Mouse (Mus musculus): Measurements from ENCODE around the gene Wwc1. TPM values are rescaled to one million over a fixed set of nuclear protein-coding genes. Genes with fewer than 3 reads are reported as not detected.

Wwc1 gene
- polyA plus RNA-seq, 1 experiment from 2014 or later: 7.8 TPM

DNA sequence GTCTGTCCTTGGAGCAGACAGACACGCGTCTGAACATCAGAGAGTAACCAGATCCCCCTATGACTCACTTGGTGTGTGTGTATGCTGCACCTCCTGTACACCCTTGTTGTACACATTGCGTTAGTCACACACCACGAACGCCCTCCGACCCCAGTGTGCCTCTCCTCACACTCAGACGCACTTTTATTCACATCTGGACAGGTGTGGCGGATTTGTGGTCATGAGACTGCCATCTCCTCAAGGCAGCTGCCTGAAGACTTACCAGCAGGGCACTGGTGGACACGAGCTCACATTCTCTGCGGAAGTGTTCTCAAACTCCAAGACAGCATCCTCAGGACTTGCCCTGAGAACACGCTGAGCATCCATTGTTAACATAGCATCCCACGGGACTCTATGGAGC lies 17.7 kb upstream of the Wwc1 start:
- H3K9ac ChIP-seq (ENCODE audit: low read length): no peak overlapping the region
- H3K27me3 ChIP-seq (ENCODE audit: control insufficient read depth, insufficient read depth, low read depth, low read length): no peaks in the 10 kb centered on the region
- no peak overlapping the region for H3K4me2 ChIP-seq (ENCODE audit: low read depth, low read length)
- no peaks in the 10 kb centered on the region for H3K9me3 ChIP-seq (ENCODE audit: control insufficient read depth, low read length)
- H3K4me1 ChIP-seq (replicated peaks; ENCODE audit: control insufficient read depth, insufficient read depth, low read length): no peaks in the 10 kb centered on the region; the same call in 1 of the 2 replicates
- no peak overlapping the region for H3K27ac ChIP-seq (ENCODE audit: low read length)
- ATAC-seq (ENCODE audit: low read depth): no peak
- H3K4me3 ChIP-seq (ENCODE audit: low read length): no peak overlapping the region
- H3K36me3 ChIP-seq (ENCODE audit: control insufficient read depth, insufficient read depth, low read length): no peaks in the 10 kb centered on the region
- WGBS: 64% methylated on average over 12 of the region's 12 CpGs

DNA sequence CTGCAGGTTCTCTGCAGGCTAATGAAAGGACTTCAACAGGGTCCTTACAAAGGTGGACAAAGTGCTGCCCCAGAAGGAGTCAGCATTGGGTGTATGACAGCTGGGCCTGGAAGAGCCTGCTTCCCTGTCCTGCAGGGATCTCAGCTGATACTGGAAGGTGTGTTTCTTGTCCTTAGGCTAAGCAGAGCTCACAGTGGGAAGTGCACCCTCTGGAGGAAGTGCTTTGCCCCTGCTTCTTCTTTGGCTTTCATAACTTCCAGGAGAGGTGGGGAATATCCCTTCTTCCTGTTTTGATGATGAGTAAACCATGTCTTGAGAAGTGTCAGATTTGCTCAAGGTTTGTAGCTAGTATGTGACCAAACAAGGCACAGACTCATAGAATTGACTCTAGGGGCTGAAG lies 15.0 kb upstream of the Wwc1 start:
- H3K27ac ChIP-seq (ENCODE audit: low read length): no peak overlapping the region
- H3K27me3 ChIP-seq (ENCODE audit: control insufficient read depth, insufficient read depth, low read depth, low read length): no peaks in the 10 kb centered on the region
- H3K36me3 ChIP-seq (ENCODE audit: control insufficient read depth, insufficient read depth, low read length): no peaks in the 10 kb centered on the region
- H3K4me2 ChIP-seq (ENCODE audit: low read depth, low read length): no peak overlapping the region
- ATAC-seq (ENCODE audit: low read depth): no peak
- no peaks in the 10 kb centered on the region for H3K4me1 ChIP-seq (replicated peaks; ENCODE audit: control insufficient read depth, insufficient read depth, low read length)
- H3K9me3 ChIP-seq (ENCODE audit: control insufficient read depth, low read length): no peaks in the 10 kb centered on the region
- no peak overlapping the region for H3K9ac ChIP-seq (ENCODE audit: low read length)
- no peak overlapping the region for H3K4me3 ChIP-seq (ENCODE audit: low read length)

DNA sequence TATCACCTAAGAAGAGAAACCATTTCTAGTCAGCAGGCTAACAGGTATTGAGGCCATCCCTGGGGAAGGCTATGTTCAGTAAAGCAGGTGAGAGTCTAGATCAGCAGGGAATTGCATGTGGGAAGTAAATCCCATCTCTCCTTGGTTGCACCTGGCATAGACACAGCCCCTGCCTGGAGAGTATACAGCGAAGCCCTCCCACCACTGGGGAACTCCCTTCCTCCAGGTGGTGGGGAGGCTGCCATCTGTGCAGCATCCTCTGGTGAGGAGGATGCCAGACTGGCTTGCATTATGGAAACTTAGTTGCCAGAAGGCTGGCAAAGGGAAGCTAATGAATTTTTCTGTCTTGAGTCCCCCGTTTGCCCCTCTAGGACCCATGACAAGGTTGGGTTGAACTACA lies 11.5 kb upstream of the Wwc1 start:
- Histone ChIP-seq H3K4me2 (ENCODE audit: low read depth, low read length) (no peak overlapping the region), H3K36me3 (ENCODE audit: control insufficient read depth, insufficient read depth, low read length) (no peaks in the 10 kb centered on the region), H3K4me1 (replicated peaks; ENCODE audit: control insufficient read depth, insufficient read depth, low read length) (no peaks in the 10 kb centered on the region), H3K9ac (ENCODE audit: low read length) (no peak overlapping the region), H3K27ac (ENCODE audit: low read length) (no peak overlapping the region), H3K9me3 (ENCODE audit: control insufficient read depth, low read length) (no peaks in the 10 kb centered on the region), H3K4me3 (ENCODE audit: low read length) (no peak overlapping the region), H3K27me3 (ENCODE audit: control insufficient read depth, insufficient read depth, low read depth, low read length) (no peaks in the 10 kb centered on the region)
- WGBS: 71% methylated on average over 2 of the region's 2 CpGs
- ATAC-seq (ENCODE audit: low read depth): no peak

DNA sequence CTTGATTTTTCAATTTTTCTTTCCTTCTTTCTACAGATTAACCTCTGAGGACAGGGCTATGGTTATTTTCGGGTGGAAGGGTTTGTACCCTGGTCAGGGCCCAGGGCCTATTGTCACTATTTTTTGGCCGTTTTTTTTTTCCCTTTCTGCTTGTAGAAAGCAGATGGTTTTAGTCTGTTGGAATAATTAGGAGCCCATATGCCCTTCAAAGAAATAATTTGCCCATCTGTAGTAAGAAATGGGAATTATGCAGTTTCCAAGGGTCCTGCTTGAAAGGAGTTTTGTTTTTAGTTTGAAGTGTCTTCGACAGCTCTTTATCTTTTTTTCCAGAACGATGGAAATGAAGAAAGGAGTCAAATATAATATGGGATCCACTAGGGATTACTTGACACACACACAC lies 9.6 kb upstream of the Wwc1 start:
- Histone ChIP-seq H3K9ac (ENCODE audit: low read length) (no peak overlapping the region), H3K4me3 (ENCODE audit: low read length) (no peak overlapping the region), H3K27ac (ENCODE audit: low read length) (no peak overlapping the region), H3K27me3 (ENCODE audit: control insufficient read depth, insufficient read depth, low read depth, low read length) (peaks cover 5% of the 10 kb centered on the region; the same call in 1 of the 2 replicates), H3K9me3 (ENCODE audit: control insufficient read depth, low read length) (no peaks in the 10 kb centered on the region), H3K4me2 (ENCODE audit: low read depth, low read length) (no peak overlapping the region), H3K4me1 (replicated peaks; ENCODE audit: control insufficient read depth, insufficient read depth, low read length) (peaks cover 8% of the 10 kb centered on the region; the same call in 1 of the 2 replicates), H3K36me3 (ENCODE audit: control insufficient read depth, insufficient read depth, low read length) (no peaks in the 10 kb centered on the region)
- ATAC-seq (ENCODE audit: low read depth): no peak
- WGBS: 68% methylated on average over 4 of the region's 4 CpGs

DNA sequence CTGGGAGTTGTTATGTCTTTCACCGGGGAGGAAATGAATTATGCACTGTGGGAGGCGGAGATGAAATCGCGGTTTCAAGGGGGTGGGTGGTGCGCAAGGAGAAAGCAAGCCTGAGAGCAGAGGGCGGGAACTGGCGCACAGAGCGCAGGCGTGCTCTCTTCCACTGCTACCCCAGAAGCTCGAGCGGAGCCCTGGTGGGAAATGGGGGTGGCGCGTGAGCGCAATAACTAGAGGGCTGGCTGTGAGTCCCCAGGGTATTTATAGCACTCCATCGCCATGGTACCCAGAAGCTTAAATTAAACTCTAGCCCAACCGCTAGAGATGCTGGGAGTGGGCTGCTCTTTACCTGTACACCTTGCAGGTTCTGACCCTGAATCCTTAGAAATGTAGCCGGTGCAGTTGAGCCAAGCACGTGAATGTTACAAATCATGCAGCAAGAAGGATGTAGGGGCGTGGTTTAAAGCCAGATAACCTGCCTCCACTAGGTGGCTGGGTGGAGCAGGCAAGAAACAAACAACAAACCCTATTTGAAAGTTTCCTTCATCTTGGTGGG lies 5.6 kb upstream of the Wwc1 start:
- peaks cover 8% of the 10 kb centered on the region; the same call in 1 of the 2 replicates for H3K4me1 ChIP-seq (replicated peaks; ENCODE audit: control insufficient read depth, insufficient read depth, low read length)
- 1% methylated on average over 19 of the region's 19 CpGs for WGBS
- ATAC-seq (ENCODE audit: low read depth): peak; percentile 83
- no peaks in the 10 kb centered on the region for H3K9me3 ChIP-seq (ENCODE audit: control insufficient read depth, low read length)
- H3K27me3 ChIP-seq (ENCODE audit: control insufficient read depth, insufficient read depth, low read depth, low read length): peaks cover 7% of the 10 kb centered on the region; the same call in 1 of the 2 replicates
- H3K9ac ChIP-seq (ENCODE audit: low read length): no peak overlapping the region
- H3K27ac ChIP-seq (ENCODE audit: low read length): no peak overlapping the region
- H3K4me3 ChIP-seq (ENCODE audit: low read length): peak overlapping the region; percentile 30
- no peaks in the 10 kb centered on the region for H3K36me3 ChIP-seq (ENCODE audit: control insufficient read depth, insufficient read depth, low read length)
- H3K4me2 ChIP-seq (ENCODE audit: low read depth, low read length): peak overlapping the region; percentile 49

DNA sequence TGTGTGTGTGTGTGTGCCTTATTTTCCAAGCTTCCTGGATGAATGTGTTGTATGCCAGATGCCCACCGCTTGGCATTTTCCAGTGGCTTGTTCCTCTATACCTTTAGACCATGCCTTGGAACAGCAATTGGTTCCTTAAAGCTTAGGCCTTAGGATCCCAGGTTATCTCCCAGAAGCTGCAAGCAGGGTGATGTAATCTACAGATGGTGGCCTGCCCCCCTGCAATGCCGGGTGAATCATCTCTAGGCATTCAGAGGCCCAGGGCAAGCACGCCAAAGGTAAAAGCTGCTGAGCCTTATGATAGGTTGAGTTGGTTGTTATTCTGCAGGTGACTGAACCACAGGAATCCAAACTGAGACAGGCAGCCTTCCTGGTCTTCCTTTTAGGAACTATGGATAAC lies 2.4 kb upstream of the Wwc1 start:
- Histone ChIP-seq H3K36me3 (ENCODE audit: control insufficient read depth, insufficient read depth, low read length) (no peaks in the 10 kb centered on the region), H3K27me3 (ENCODE audit: control insufficient read depth, insufficient read depth, low read depth, low read length) (peaks cover 19% of the 10 kb centered on the region), H3K4me2 (ENCODE audit: low read depth, low read length) (no peak overlapping the region), H3K9me3 (ENCODE audit: control insufficient read depth, low read length) (no peaks in the 10 kb centered on the region), H3K4me1 (replicated peaks; ENCODE audit: control insufficient read depth, insufficient read depth, low read length) (peaks cover 8% of the 10 kb centered on the region; the same call in 1 of the 2 replicates), H3K4me3 (ENCODE audit: low read length) (no peak overlapping the region), H3K9ac (ENCODE audit: low read length) (no peak overlapping the region), H3K27ac (ENCODE audit: low read length) (no peak overlapping the region)
- no peak for ATAC-seq (ENCODE audit: low read depth)
- 76% methylated on average over 3 of the region's 3 CpGs for WGBS

DNA sequence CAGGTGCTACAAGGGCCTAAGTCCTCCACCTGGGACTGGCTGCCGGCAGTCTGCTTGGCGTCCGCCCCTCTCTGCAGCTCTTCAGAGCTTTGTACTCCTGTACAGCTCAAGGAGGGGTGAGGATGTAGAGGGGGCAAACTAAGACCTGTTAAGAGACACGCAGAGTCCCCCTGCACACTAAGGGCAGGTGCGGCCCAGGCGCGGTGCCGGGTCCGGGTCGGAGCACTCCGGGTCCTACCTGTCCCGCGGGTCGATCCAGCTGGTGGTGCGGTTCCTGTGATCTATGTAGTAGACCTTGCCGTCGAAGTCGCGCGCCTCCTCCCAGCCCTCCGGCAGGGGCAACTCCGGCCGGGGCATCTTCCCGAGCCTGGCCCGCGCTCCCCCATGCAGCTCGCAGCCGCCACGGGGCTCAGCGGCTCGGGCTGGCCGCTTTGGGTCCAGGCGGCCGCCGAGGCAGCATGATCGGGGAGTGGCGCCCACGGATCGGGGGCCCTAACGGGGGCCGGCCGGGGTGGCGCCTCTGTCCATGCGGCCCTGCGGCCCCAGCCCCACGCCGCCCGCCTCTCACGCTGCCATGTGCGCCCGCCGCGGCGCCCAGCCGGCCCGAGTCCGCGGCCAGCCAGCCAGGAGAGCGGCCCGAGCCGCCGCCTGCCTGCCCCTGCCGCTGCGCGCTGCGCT lies 455 bp downstream of the Wwc1 start:
- H3K27me3 ChIP-seq (ENCODE audit: control insufficient read depth, insufficient read depth, low read depth, low read length): peaks cover 14% of the 10 kb centered on the region
- 1% methylated on average over 39 of the region's 66 CpGs for WGBS
- H3K9ac ChIP-seq (ENCODE audit: low read length): peak overlapping the region; percentile 79
- peaks cover 3% of the 10 kb centered on the region; the same call in 1 of the 2 replicates for H3K4me1 ChIP-seq (replicated peaks; ENCODE audit: control insufficient read depth, insufficient read depth, low read length)
- H3K27ac ChIP-seq (ENCODE audit: low read length): peak overlapping the region; percentile 79
- H3K9me3 ChIP-seq (ENCODE audit: control insufficient read depth, low read length): no peaks in the 10 kb centered on the region
- peak; percentile 54 for ATAC-seq (ENCODE audit: low read depth)
- H3K36me3 ChIP-seq (ENCODE audit: control insufficient read depth, insufficient read depth, low read length): no peaks in the 10 kb centered on the region
- peak overlapping the region; percentile 71 for H3K4me2 ChIP-seq (ENCODE audit: low read depth, low read length)
- H3K4me3 ChIP-seq (ENCODE audit: low read length): peak overlapping the region; percentile 71

DNA sequence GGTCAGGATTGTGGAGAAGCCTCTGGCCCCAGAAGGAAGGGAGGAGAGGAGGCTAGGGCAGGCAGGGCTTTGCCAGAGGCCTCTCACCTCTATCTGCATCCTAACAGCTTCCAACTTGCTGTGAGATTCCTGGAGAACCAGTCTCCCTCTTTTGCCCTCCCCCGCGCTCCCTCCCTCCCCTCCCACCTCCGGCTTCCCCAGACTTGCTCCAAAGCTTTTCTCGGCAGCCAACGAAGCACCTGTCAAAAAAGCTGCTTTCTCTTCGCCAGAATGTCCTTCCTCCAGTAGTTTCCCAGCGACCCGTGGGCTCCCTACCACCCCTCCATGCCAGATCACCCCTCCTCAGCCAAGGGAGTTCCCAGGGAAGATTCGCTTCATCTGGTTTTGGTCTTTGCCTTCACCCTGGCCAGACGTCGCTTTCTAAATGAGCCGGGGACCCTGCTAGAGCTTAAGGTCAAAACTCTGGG lies 1.0 kb downstream of the Wwc1 start:
- under 1% methylated on average over 10 of the region's 12 CpGs for WGBS
- peak; percentile 15; the same call in 1 of the 2 replicates for ATAC-seq (ENCODE audit: low read depth)
- Histone ChIP-seq H3K27me3 (ENCODE audit: control insufficient read depth, insufficient read depth, low read depth, low read length) (peaks cover 14% of the 10 kb centered on the region), H3K9me3 (ENCODE audit: control insufficient read depth, low read length) (no peaks in the 10 kb centered on the region), H3K9ac (ENCODE audit: low read length) (peak overlapping the region; percentile 79), H3K4me1 (replicated peaks; ENCODE audit: control insufficient read depth, insufficient read depth, low read length) (peaks cover 5% of the 10 kb centered on the region; the same call in 1 of the 2 replicates), H3K36me3 (ENCODE audit: control insufficient read depth, insufficient read depth, low read length) (no peaks in the 10 kb centered on the region), H3K4me2 (ENCODE audit: low read depth, low read length) (peak overlapping the region; percentile 71), H3K27ac (ENCODE audit: low read length) (peak overlapping the region; percentile 79), H3K4me3 (ENCODE audit: low read length) (peak overlapping the region; percentile 71)

DNA sequence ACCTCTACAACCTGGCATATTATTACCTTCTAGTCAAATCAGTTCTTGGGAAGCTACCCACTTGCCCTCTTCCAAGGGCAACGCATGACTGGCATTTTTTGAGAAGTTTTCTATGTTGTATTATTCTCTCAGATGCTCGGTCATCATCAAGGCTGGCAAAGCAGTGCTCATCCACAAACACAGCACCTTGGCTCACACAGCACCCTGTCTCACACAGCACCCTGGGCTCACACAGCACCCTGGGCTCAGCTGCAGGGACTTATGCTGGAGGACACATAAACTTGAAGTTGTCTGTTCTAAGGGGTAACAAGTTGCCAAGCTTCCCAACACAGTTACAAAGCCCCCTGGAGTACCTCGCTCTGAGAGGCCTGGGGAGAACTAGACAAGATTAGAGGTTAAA lies 2.5 kb downstream of the Wwc1 start:
- H3K4me3 ChIP-seq (ENCODE audit: low read length): peak overlapping the region; percentile 71
- no peak overlapping the region for H3K27ac ChIP-seq (ENCODE audit: low read length)
- no peak for ATAC-seq (ENCODE audit: low read depth)
- peak overlapping the region; percentile 71 for H3K4me2 ChIP-seq (ENCODE audit: low read depth, low read length)
- H3K9me3 ChIP-seq (ENCODE audit: control insufficient read depth, low read length): no peaks in the 10 kb centered on the region
- H3K9ac ChIP-seq (ENCODE audit: low read length): peak overlapping the region; percentile 29
- no peaks in the 10 kb centered on the region for H3K36me3 ChIP-seq (ENCODE audit: control insufficient read depth, insufficient read depth, low read length)
- 65% methylated on average over 3 of the region's 3 CpGs for WGBS
- H3K4me1 ChIP-seq (replicated peaks; ENCODE audit: control insufficient read depth, insufficient read depth, low read length): peaks cover 7% of the 10 kb centered on the region
- peaks cover 14% of the 10 kb centered on the region for H3K27me3 ChIP-seq (ENCODE audit: control insufficient read depth, insufficient read depth, low read depth, low read length)

All from lung, embryonic 16.5 days (tissue).